Mouse (Mus musculus): ENCODE measurements around the gene Ube2s. TPM values are rescaled to one million over a fixed set of nuclear protein-coding genes. Genes with fewer than 3 reads are reported as not detected.

Gene Ube2s
- polyA plus RNA-seq, 1 experiment from 2014 or later = 540 TPM

- Histone ChIP-seq H3K9ac (ENCODE audit: low read length) (no peak overlapping the region), H3K4me3 (ENCODE audit: low read depth, low read length) (peak overlapping the region; percentile 16)
Observed at GRCm38 (mm10) chr7:4777851-4778637, 34.3 kb downstream of the Ube2s start.

GRCm38 (mm10) chr7:4776861-4777830 lies 35.2 kb downstream of the Ube2s start:
- Histone ChIP-seq H3K27ac (replicated peaks; ENCODE audit: low read depth, low read length) (no peak overlapping the region), H3K9ac (ENCODE audit: low read length) (no peak overlapping the region), H3K36me3 (ENCODE audit: control insufficient read depth, insufficient read depth, low read length) (no peaks in the 10 kb centered on the region), H3K9me3 (ENCODE audit: control insufficient read depth, low read length) (no peaks in the 10 kb centered on the region; the same call in 1 of the 2 replicates), H3K27me3 (ENCODE audit: control insufficient read depth, insufficient read depth, low read length) (peaks cover 35% of the 10 kb centered on the region), H3K4me1 (ENCODE audit: control insufficient read depth, insufficient read depth, low read length) (peaks cover 13% of the 10 kb centered on the region; the same call in 1 of the 2 replicates), H3K4me3 (ENCODE audit: low read depth, low read length) (peak overlapping the region; percentile 16), H3K4me2 (ENCODE audit: low read depth, severe bottlenecking) (peak overlapping the region; percentile 30)
- ATAC-seq (ENCODE audit: insufficient number of reproducible peaks, low FRiP score, low TSS enrichment, low read depth) (peak; percentile 78), DNase-seq (ENCODE audit: low spot score) (peak; percentile 87)
- under 1% methylated on average over 30 of the region's 56 CpGs for WGBS

More at GRCm38 (mm10) chr7:4777851-4778637, 34.3 kb downstream of the Ube2s start:
- Histone ChIP-seq H3K36me3 (ENCODE audit: control insufficient read depth, insufficient read depth, low read length) (no peaks in the 10 kb centered on the region), H3K4me2 (ENCODE audit: low read depth, severe bottlenecking) (peak overlapping the region; percentile 30; the same call in 1 of the 2 replicates), H3K4me1 (ENCODE audit: control insufficient read depth, insufficient read depth, low read length) (peaks cover 13% of the 10 kb centered on the region; the same call in 1 of the 2 replicates), H3K27me3 (ENCODE audit: control insufficient read depth, insufficient read depth, low read length) (peaks cover 35% of the 10 kb centered on the region), H3K27ac (replicated peaks; ENCODE audit: low read depth, low read length) (no peak overlapping the region), H3K9me3 (ENCODE audit: control insufficient read depth, low read length) (no peaks in the 10 kb centered on the region; the same call in 1 of the 2 replicates)
- WGBS = 6% methylated on average over 20 of the region's 20 CpGs
- ATAC-seq (ENCODE audit: insufficient number of reproducible peaks, low FRiP score, low TSS enrichment, low read depth) (peak; percentile 28; the same call in 1 of the 2 replicates), DNase-seq (ENCODE audit: low spot score) (no peak)

- Histone ChIP-seq H3K9ac (ENCODE audit: low read length) (no peak overlapping the region), H3K4me1 (ENCODE audit: control insufficient read depth, insufficient read depth, low read length) (peaks cover 10% of the 10 kb centered on the region; the same call in 1 of the 2 replicates), H3K27me3 (ENCODE audit: control insufficient read depth, insufficient read depth, low read length) (peaks cover 35% of the 10 kb centered on the region), H3K4me2 (ENCODE audit: low read depth, severe bottlenecking) (no peak overlapping the region), H3K27ac (replicated peaks; ENCODE audit: low read depth, low read length) (no peak overlapping the region), H3K9me3 (ENCODE audit: control insufficient read depth, low read length) (no peaks in the 10 kb centered on the region; the same call in 1 of the 2 replicates), H3K36me3 (ENCODE audit: control insufficient read depth, insufficient read depth, low read length) (no peaks in the 10 kb centered on the region), H3K4me3 (ENCODE audit: low read depth, low read length) (no peak overlapping the region)
- DNase-seq (ENCODE audit: low spot score) (no peak), ATAC-seq (ENCODE audit: insufficient number of reproducible peaks, low FRiP score, low TSS enrichment, low read depth) (no peak)
- 52% methylated on average over 10 of the region's 10 CpGs for WGBS
Observed at GRCm38 (mm10) chr7:4776131-4776530, 36.3 kb downstream of the Ube2s start.

GRCm38 (mm10) chr7:4771202-4771601 lies 41.2 kb downstream of the Ube2s start, which contains the start of gene Fam71e2:
Gene Fam71e2, minus strand, starts transcription at chr7:4771302.
- no peak within 1 kb of the TSS for H3K9ac ChIP-seq (ENCODE audit: low read length)
- no peak for DNase-seq (ENCODE audit: low spot score)
- H3K4me3 ChIP-seq (ENCODE audit: low read depth, low read length) = no peak within 1 kb of the TSS
- H3K27ac ChIP-seq (replicated peaks; ENCODE audit: low read depth, low read length) = no peak within 1 kb of the TSS
- peaks cover 8% of the 10 kb centered on the region for H3K27me3 ChIP-seq (ENCODE audit: control insufficient read depth, insufficient read depth, low read length)
- no peaks in the 10 kb centered on the region; the same call in 1 of the 2 replicates for H3K9me3 ChIP-seq (ENCODE audit: control insufficient read depth, low read length)
- 84% methylated on average over 5 of the region's 5 CpGs for WGBS
- no peaks in the 10 kb centered on the region for H3K36me3 ChIP-seq (ENCODE audit: control insufficient read depth, insufficient read depth, low read length)
- H3K4me2 ChIP-seq (ENCODE audit: low read depth, severe bottlenecking) = no peak within 1 kb of the TSS
- no peak for ATAC-seq (ENCODE audit: insufficient number of reproducible peaks, low FRiP score, low TSS enrichment, low read depth)
- H3K4me1 ChIP-seq (ENCODE audit: control insufficient read depth, insufficient read depth, low read length) = no peaks in the 10 kb centered on the region

- WGBS = 27% methylated on average over 4 of the region's 4 CpGs
- no peak for ATAC-seq (ENCODE audit: insufficient number of reproducible peaks, low FRiP score, low TSS enrichment, low read depth)
- no peak overlapping the region for H3K4me3 ChIP-seq (ENCODE audit: low read depth, low read length)
Observed at GRCm38 (mm10) chr7:4764946-4765710, 47.3 kb downstream of the Ube2s start.

GRCm38 (mm10) chr7:4759670-4760069 lies 52.7 kb downstream of the Ube2s start:
- no peak overlapping the region for H3K9ac ChIP-seq (ENCODE audit: low read length)
- WGBS = 41% methylated on average over 1 of the region's 1 CpGs

More at GRCm38 (mm10) chr7:4764946-4765710, 47.3 kb downstream of the Ube2s start:
- Histone ChIP-seq H3K4me1 (ENCODE audit: control insufficient read depth, insufficient read depth, low read length) (no peaks in the 10 kb centered on the region), H3K4me2 (ENCODE audit: low read depth, severe bottlenecking) (no peak overlapping the region), H3K9ac (ENCODE audit: low read length) (no peak overlapping the region), H3K9me3 (ENCODE audit: control insufficient read depth, low read length) (no peaks in the 10 kb centered on the region), H3K27ac (replicated peaks; ENCODE audit: low read depth, low read length) (no peak overlapping the region), H3K36me3 (ENCODE audit: control insufficient read depth, insufficient read depth, low read length) (no peaks in the 10 kb centered on the region), H3K27me3 (ENCODE audit: control insufficient read depth, insufficient read depth, low read length) (no peaks in the 10 kb centered on the region)
- no peak for DNase-seq (ENCODE audit: low spot score)

GRCm38 (mm10) chr7:4752821-4753570 lies 59.4 kb downstream of the Ube2s start, which contains the start of gene Cox6b2:
Gene Cox6b2, minus strand, starts transcription at chr7:4753094.
- H3K27ac ChIP-seq (replicated peaks; ENCODE audit: low read depth, low read length) = no peak within 1 kb of the TSS
- peak within 1 kb of the TSS; percentile 39 for H3K4me2 ChIP-seq (ENCODE audit: low read depth, severe bottlenecking)
- no peaks in the 10 kb centered on the region for H3K9me3 ChIP-seq (ENCODE audit: control insufficient read depth, low read length)
- DNase-seq (ENCODE audit: low spot score) (peak; percentile 94), ATAC-seq (ENCODE audit: insufficient number of reproducible peaks, low FRiP score, low TSS enrichment, low read depth) (peak; percentile 94)
- WGBS = 5% methylated on average over 24 of the region's 24 CpGs
- H3K9ac ChIP-seq (ENCODE audit: low read length) = no peak within 1 kb of the TSS; the same call in 1 of the 2 replicates
- no peaks in the 10 kb centered on the region for H3K27me3 ChIP-seq (ENCODE audit: control insufficient read depth, insufficient read depth, low read length)
- peaks cover 9% of the 10 kb centered on the region for H3K4me1 ChIP-seq (ENCODE audit: control insufficient read depth, insufficient read depth, low read length)
- H3K4me3 ChIP-seq (ENCODE audit: low read depth, low read length) = peak within 1 kb of the TSS; percentile 33
- H3K36me3 ChIP-seq (ENCODE audit: control insufficient read depth, insufficient read depth, low read length) = no peaks in the 10 kb centered on the region; the same call in 1 of the 2 replicates

More at GRCm38 (mm10) chr7:4759670-4760069, 52.7 kb downstream of the Ube2s start:
- Histone ChIP-seq H3K4me2 (ENCODE audit: low read depth, severe bottlenecking) (no peak overlapping the region), H3K27ac (replicated peaks; ENCODE audit: low read depth, low read length) (no peak overlapping the region), H3K36me3 (ENCODE audit: control insufficient read depth, insufficient read depth, low read length) (no peaks in the 10 kb centered on the region), H3K27me3 (ENCODE audit: control insufficient read depth, insufficient read depth, low read length) (no peaks in the 10 kb centered on the region), H3K9me3 (ENCODE audit: control insufficient read depth, low read length) (no peaks in the 10 kb centered on the region), H3K4me3 (ENCODE audit: low read depth, low read length) (no peak overlapping the region), H3K4me1 (ENCODE audit: control insufficient read depth, insufficient read depth, low read length) (no peaks in the 10 kb centered on the region)
- DNase-seq (ENCODE audit: low spot score) = no peak
- ATAC-seq (ENCODE audit: insufficient number of reproducible peaks, low FRiP score, low TSS enrichment, low read depth) = no peak
